Mouse (Mus musculus) CD4-positive naive resting alpha-beta T cell, adult 57 days (primary cell): ENCODE measurements around the gene Stx6. TPM values are rescaled to one million over a fixed set of nuclear protein-coding genes. Genes with fewer than 3 reads are reported as not detected.

Experiments used
- total RNA-seq: library from RNA; stranded (reverse); gene quantifications from one replicate; pipeline ENCODE4 v1.2.4, GENCODE M21; 2023

Stx6 gene
- total RNA-seq = 63.3 TPM

GRCm38 (mm10) chr1:155158141-155158969 lies at the start of gene Stx6:
Stx6 (plus strand) TSS chr1:155158715.

DNA sequence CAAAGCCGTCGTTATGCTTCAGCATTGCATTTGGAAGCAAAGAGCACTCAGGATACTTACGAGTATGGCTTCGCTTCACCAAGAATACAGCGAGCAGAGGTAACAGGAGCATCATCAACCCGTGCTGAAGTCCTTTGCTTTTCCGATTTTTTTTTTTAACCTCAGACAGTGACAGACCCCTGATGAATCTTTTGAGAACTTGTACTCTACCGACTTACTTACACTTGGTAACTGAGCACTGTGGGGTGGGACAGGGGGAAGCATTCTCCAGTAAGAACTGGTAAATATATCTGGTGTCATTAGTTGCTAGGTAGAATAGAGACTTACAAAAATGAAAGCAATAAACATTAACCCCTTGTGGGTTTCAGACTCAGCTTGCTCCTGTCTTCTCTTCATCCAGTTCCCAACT lies 11.9 kb upstream of the Stx6 start, which contains the start of gene Mr1:
Gene Mr1, minus strand, starts transcription at position 243 of the 409 bp plus-strand sequence.

DNA sequence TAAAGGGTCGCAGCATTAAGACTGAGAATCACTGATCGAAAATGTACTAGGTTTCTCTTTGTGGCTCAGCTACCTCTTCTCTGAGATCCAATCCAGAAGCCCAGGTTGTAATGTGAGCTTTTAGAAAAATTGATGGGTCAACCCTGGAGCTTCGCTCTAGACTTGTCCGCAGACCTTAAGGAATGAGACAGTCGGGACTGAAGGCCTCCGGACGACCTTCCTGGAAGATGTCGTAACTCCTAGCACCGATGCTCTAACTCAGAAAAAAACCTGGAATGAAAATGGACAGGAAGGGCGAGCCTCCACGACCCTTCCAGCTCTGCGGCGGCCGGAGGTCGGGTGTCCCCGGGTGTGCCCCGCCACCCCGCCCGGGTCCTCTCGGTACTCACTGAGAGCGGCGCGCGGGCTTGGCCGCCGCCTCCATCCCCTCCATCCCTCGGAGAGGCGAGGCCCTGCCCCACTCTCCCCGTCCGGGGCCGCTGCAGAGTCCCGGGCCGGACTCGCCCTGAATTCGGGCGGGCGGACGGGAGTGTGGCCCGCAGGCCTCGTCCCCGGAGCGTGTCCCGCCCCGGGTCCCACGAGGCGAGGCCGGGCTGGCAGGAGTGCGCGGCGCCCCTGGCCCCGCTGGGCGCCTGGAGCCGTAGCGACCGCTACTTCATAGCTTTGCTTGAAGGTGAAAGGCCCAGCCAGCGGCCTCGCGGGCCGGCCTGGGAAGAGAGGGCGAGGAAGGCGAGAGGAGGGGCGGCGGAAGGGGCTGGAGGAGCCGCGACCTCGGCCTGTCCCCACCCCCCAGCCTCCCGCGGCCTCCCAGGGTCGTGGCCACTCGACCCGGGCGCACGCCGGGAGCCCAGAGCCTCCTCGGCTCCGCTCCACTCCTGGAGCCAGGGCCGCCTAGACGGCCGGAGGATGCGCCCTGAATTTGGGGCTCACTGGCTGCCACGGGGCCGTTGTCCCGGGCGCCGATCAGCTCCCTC lies 85.6 kb downstream of the Stx6 start, which contains the start of gene BC034090:
Gene BC034090, minus strand, starts transcription at position 648 of the 974 bp plus-strand sequence.

Other genes with a start within 250 kb of the Stx6 start
- gene Ier5, start 59.1 kb upstream of the Stx6 start, total RNA-seq = 128 TPM
- gene Mr1, start 11.9 kb upstream of the Stx6 start, total RNA-seq = 12.6 TPM
- 1.4 TPM for gene BC034090, start 85.7 kb downstream of the Stx6 start, total RNA-seq